Mouse (Mus musculus): Measurements from ENCODE around the gene Ptgis. TPM values are rescaled to one million over a fixed set of nuclear protein-coding genes. Genes with fewer than 3 reads are reported as not detected.

Gene Ptgis
- polyA plus RNA-seq, 1 experiment from 2014 or later: 2.4 TPM

DNA sequence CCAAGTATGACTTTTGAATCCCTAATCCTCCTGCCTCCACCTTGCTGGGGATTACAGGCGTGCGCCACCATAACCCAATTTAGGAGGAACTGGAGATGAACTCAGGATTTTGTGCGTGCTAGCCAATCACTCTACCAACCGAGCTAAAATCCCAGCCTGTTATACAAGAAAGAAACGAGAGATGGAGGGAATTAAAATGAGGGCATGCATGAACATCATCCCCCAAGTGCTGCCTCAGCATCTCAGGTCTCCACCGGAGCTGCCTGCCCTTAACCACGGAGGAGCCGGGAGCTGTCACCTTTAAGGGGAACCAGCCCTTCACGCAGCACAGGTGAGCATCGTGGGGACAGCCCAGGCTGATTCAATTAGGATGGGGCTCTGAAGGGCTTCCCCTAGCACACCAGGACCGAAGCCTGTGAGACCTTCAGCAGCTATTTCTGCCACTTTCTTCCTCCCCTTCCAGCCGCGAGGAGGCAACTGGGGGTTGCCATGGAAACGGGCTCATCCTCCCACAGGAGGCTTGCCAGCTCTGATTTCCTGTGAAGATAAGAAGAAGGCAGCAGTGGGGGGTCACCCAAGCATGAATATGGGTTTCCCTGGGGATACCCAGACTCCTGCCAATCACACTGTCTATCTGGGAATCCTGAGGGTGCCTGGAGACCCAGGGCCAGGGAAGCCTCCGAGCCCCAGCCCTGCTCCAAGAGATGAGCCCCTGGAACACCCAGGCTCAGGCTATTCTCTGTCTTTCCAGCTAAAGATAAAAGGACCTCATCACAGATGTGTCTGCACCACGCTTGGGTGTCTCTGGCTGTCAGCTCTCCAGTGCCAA lies 38.7 kb downstream of the Ptgis start:
- no peak overlapping the region for H3K4me3 ChIP-seq
- no peaks in the 10 kb centered on the region for H3K36me3 ChIP-seq
- no peaks in the 10 kb centered on the region for H3K4me1 ChIP-seq
- no peak for ATAC-seq
- H3K9me3 ChIP-seq (replicated peaks): no peaks in the 10 kb centered on the region
- H3K27ac ChIP-seq: no peak overlapping the region
- peaks cover 3% of the 10 kb centered on the region; the same call in 1 of the 2 replicates for H3K27me3 ChIP-seq (replicated peaks)
- H3K9ac ChIP-seq: no peak overlapping the region
- WGBS (ENCODE audit: insufficient replicate concordance): 39% methylated on average over 16 of the region's 16 CpGs
- H3K4me2 ChIP-seq: no peak overlapping the region

DNA sequence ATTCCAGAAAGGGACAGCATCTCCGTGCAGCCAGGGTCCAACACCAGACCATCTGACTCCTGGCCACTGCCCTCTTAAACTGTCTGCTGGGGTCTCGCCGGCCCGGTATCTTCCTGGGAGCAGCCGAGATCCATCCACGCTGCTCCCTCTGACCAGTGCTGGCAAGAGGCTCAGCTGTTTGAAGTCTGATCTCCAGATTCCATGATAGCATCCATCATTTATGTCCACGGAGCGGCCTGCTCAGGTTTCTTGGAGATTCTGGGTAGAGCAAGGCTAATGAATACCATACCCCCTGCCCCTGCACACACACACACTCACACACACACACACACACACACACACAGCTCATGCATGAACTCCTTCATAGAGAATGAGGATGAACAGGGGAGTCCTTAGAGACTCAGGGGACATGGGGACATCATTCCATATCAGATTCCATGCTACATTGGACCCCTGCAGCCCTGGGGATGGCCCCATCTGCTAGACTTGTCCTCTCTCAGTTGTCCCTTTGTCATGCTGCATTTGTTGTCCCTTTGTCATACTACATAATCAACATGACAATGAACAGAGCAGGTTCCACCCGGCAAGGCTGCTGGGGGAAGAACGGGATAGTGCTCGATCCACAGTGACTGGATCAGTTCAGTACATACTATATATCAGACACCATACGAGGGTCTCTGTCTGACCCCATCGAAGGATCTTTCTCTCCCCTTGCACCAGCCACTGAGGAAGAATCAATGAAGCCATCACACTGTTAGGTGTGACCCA lies 41.6 kb downstream of the Ptgis start:
- 0 out of 2 replicates have a peak, but pooled peaks cover 3% of the 10 kb centered on the region for H3K9me3 ChIP-seq (replicated peaks)
- H3K27me3 ChIP-seq (replicated peaks): peaks cover 3% of the 10 kb centered on the region; the same call in 1 of the 2 replicates
- no peak overlapping the region for H3K9ac ChIP-seq
- H3K27ac ChIP-seq: no peak overlapping the region
- WGBS (ENCODE audit: insufficient replicate concordance): 60% methylated on average over 13 of the region's 13 CpGs
- H3K4me3 ChIP-seq: no peak overlapping the region
- no peak overlapping the region for H3K4me2 ChIP-seq
- no peaks in the 10 kb centered on the region for H3K4me1 ChIP-seq
- H3K36me3 ChIP-seq: no peaks in the 10 kb centered on the region
- no peak for ATAC-seq

DNA sequence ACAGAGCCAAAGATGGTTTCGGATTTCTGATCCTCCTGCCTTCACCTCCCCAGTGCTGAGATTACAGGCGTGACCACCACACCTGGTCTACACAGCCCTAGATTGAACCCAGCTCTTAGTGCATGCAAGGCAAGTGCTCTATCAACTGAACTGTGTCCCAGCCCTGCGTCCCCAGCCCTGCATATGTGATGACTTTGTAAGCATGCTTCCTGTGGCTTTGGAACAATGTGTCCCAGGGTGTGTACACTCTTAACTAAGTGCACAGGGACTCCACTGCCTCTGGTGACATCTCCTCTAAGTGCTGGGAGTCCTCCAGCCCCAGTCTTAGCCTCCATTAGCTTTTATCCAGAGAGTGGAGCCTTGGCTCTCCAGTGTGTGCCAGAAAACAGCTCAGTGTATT lies 47.0 kb downstream of the Ptgis start:
- H3K27me3 ChIP-seq (replicated peaks): peaks cover 46% of the 10 kb centered on the region
- H3K9ac ChIP-seq: no peak overlapping the region
- no peak overlapping the region for H3K27ac ChIP-seq
- peaks cover 19% of the 10 kb centered on the region for H3K4me1 ChIP-seq
- no peaks in the 10 kb centered on the region for H3K36me3 ChIP-seq
- H3K4me3 ChIP-seq: no peak overlapping the region
- no peak overlapping the region for H3K4me2 ChIP-seq
- ATAC-seq: no peak
- WGBS (ENCODE audit: insufficient replicate concordance): 58% methylated on average over 3 of the region's 3 CpGs
- H3K9me3 ChIP-seq (replicated peaks): 0 out of 2 replicates have a peak, but pooled peaks cover 6% of the 10 kb centered on the region

DNA sequence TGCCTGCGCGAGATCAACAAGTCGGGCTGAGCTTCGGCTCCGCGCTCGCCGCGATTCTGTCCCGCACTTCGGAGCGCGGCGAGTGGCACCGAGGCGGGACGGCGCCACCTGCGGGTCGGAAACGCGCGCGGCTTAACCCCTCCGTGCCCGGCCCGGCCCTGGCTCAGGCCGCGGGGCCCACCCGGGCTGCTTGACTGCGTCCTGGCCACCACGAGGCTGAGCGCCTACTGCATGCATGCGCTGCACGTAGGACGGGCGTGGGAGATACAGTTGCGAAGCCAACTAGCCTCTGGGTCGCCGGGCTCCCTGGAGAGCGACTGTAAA lies 50.4 kb downstream of the Ptgis start, which contains the start of gene Kcnb1:
Kcnb1 (minus strand) TSS at position 80 of the 324 bp plus-strand sequence.
- H3K27me3 ChIP-seq (replicated peaks): peaks cover 79% of the 10 kb centered on the region
- no peak within 1 kb of the TSS for H3K27ac ChIP-seq
- no peak within 1 kb of the TSS for H3K9ac ChIP-seq
- peak within 1 kb of the TSS; percentile 47 for H3K4me3 ChIP-seq
- ATAC-seq: no peak
- H3K4me1 ChIP-seq: peaks cover 21% of the 10 kb centered on the region
- no peaks in the 10 kb centered on the region for H3K36me3 ChIP-seq
- H3K4me2 ChIP-seq: peak within 1 kb of the TSS; percentile 72
- H3K9me3 ChIP-seq (replicated peaks): 0 out of 2 replicates have a peak, but pooled peaks cover 6% of the 10 kb centered on the region
- under 1% methylated on average over 40 of the region's 41 CpGs for WGBS (ENCODE audit: insufficient replicate concordance)

DNA sequence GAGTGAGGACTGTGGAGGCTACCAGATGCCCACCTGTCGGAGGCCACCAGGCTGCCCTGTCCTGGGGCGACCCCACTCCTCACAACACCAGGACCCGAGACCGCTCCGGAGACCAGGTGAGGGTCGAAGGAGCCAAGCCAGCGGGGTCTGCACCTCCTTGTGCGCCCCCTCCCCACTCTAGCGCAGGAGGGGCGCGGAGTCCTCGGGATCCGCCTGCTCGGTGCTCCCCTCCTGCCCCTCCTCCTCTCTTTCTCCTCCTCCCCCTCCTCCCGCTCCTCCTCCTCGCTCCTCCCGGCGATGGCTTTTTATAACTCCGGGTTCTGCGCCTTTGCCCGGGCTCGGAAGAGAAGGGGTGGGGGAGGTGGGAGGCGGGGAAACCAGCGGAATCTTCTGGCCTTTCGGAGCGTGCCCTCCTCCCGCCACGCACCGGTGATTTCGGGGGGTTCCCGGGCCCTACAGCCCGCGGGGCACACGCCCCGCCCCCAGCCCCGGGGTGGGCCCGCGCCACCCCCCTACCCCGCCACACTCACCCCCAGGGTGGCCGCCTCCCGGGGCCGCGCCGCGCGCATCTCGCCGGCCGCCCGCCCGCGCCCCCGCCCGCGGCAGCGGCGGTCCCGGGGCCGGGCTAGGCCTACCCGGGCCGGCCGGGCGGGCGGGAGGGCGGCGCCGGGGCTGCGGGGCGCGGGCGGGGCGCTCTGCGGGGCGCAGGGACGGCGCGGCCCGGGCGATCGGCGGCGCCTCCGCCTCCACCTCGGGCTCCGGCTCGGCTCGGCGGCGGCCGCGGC lies 50.9 kb downstream of the Ptgis start:
- H3K27ac ChIP-seq: no peak overlapping the region
- H3K36me3 ChIP-seq: no peaks in the 10 kb centered on the region
- 1% methylated on average over 61 of the region's 91 CpGs for WGBS (ENCODE audit: insufficient replicate concordance)
- H3K27me3 ChIP-seq (replicated peaks): peaks cover 85% of the 10 kb centered on the region
- H3K4me3 ChIP-seq: peak overlapping the region; percentile 47
- H3K4me1 ChIP-seq: peaks cover 21% of the 10 kb centered on the region
- 0 out of 2 replicates have a peak, but pooled peaks cover 6% of the 10 kb centered on the region for H3K9me3 ChIP-seq (replicated peaks)
- ATAC-seq: no peak
- no peak overlapping the region for H3K9ac ChIP-seq
- peak overlapping the region; percentile 72 for H3K4me2 ChIP-seq

DNA sequence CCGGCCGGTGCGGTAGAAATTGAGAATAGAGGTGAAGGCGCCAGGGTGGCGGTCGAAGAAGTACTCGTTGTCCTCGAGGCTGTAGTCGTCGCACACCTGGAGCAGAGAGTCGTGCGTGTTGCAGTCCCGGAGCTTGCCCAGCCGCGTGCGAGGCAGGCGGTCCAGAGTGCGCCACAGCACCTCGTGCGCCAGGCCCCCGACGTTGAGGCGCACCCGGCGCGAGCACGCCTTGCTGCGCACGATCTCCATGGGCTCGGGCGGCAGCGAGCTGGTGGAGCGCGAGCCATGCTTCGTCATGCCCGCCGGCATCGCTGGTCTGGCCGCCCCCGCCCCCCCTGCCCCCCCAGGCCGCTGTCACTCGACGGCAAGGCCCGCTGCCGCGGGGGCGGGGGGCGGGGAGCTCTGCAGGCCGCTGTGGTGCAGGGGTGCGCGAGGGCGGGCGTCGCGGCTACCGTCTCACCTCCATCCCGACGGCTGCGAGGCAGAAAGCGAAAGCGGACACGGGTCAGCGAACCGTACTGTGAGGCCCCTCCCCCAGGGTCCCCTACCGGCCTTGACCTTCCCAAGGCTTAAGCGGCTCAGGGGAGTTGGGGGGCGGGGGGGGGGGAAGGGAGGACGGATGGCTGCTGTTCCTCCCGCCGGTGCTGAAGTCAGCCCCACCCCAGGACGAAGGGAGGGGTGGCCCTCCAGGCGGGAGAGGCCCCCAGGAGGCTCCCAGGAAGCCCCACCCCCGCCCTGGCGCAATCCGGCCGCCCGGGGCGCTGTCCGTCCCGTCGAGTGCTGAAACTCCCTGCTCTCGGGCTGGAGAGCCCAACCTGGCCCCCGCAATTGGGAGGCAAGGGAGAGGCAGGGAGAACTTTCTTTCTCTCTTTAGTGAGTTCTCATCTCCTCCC lies 51.8 kb downstream of the Ptgis start:
- H3K9ac ChIP-seq: no peak overlapping the region
- peaks cover 21% of the 10 kb centered on the region for H3K4me1 ChIP-seq
- peak overlapping the region; percentile 72 for H3K4me2 ChIP-seq
- WGBS (ENCODE audit: insufficient replicate concordance): 18% methylated on average over 57 of the region's 83 CpGs
- H3K27ac ChIP-seq: no peak overlapping the region
- ATAC-seq: peak; percentile 54
- peaks cover 87% of the 10 kb centered on the region for H3K27me3 ChIP-seq (replicated peaks)
- peak overlapping the region; percentile 47 for H3K4me3 ChIP-seq
- no peaks in the 10 kb centered on the region for H3K9me3 ChIP-seq (replicated peaks)
- H3K36me3 ChIP-seq: no peaks in the 10 kb centered on the region

DNA sequence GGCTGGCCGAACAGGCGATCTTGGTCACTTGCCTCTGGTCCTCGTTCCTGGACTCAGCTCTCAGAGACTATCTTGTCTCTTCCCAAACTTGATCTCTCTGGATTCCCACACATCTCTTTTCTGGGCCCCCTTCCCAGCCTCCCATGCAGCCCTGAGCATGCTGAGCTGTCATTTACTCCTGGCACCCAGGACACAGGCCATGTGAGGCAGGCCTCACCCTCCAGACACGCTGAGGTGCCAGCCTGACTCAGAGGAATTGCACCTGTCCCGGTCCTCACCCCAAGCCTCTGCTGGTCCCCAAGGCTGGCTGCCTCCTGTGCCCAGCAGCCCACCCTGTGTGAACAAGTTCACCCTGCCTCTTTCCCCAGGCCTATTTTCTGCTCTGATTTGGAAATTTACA lies 53.3 kb downstream of the Ptgis start:
- Histone ChIP-seq H3K4me2 (no peak overlapping the region), H3K4me3 (no peak overlapping the region), H3K27me3 (replicated peaks) (peaks cover 79% of the 10 kb centered on the region), H3K36me3 (no peaks in the 10 kb centered on the region), H3K9me3 (replicated peaks) (no peaks in the 10 kb centered on the region), H3K9ac (no peak overlapping the region), H3K27ac (no peak overlapping the region), H3K4me1 (peaks cover 21% of the 10 kb centered on the region)
- no peak for ATAC-seq
- 66% methylated on average over 5 of the region's 5 CpGs for WGBS (ENCODE audit: insufficient replicate concordance)

DNA sequence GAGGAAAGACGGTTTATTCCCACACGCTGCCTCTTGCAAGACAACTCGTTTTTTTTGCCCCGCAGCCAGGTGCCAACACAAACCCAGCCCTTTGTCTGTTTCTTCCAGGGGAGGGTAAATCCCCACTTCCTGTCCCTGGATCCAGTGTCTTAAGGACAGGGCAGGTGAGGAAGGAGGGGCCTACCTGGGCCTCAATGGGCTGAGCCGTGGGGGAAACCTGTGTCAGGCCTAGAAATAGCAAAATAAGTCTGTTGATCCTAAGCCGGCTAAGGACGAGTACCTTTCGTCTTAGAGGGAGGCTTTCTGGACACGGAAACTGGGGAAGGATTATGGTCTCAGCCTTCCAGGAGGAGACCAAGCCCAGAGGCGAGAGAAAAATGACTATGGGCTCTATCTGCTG lies 53.9 kb downstream of the Ptgis start:
- Histone ChIP-seq H3K4me2 (no peak overlapping the region), H3K9ac (no peak overlapping the region), H3K27me3 (replicated peaks) (peaks cover 79% of the 10 kb centered on the region), H3K27ac (no peak overlapping the region), H3K4me1 (peaks cover 21% of the 10 kb centered on the region), H3K36me3 (no peaks in the 10 kb centered on the region), H3K4me3 (no peak overlapping the region), H3K9me3 (replicated peaks) (no peaks in the 10 kb centered on the region)
- no peak for ATAC-seq
- WGBS (ENCODE audit: insufficient replicate concordance): 45% methylated on average over 10 of the region's 10 CpGs

DNA sequence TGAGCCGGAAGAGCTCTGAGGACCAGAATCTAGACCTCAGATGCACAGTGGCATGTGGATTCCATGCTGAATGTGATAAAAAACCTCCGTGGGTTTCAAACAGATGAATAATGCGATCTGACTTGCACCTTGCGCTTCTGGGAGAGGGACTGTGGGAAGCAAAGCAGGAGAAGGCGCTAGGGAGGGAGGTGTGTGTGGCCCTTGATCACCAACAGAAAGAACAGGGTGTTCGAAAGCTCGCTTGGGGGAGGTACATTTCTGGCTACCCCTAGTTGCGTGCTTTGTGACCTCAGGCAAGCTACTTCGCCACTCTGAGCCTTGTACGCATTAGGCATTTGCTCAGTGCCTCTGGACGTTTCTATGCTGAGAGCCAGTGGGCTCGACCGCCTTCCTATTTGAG lies 54.4 kb downstream of the Ptgis start:
- no peak overlapping the region for H3K4me2 ChIP-seq
- ATAC-seq: no peak
- peaks cover 21% of the 10 kb centered on the region for H3K4me1 ChIP-seq
- H3K36me3 ChIP-seq: no peaks in the 10 kb centered on the region
- peaks cover 75% of the 10 kb centered on the region for H3K27me3 ChIP-seq (replicated peaks)
- no peak overlapping the region for H3K9ac ChIP-seq
- H3K4me3 ChIP-seq: no peak overlapping the region
- H3K27ac ChIP-seq: no peak overlapping the region
- WGBS (ENCODE audit: insufficient replicate concordance): 52% methylated on average over 13 of the region's 13 CpGs
- H3K9me3 ChIP-seq (replicated peaks): no peaks in the 10 kb centered on the region

DNA sequence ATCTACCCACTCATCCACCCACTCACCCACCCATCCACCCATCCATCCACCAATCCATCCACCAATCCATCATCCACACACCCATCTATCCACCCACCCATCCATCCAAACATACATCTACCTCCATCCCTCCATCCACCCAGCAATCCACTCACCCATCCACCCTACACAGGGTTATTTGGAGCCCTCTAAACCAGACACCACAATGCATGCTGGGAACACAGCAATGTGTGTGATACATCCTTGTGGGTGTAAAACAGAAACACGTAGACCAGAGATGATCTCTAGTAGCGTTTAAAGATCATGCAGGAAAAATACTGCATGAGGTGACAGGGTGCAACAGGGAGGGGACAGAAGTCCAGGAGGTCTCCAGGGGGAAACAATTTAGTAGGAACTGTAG lies 55.0 kb downstream of the Ptgis start:
- 46% methylated on average over 2 of the region's 2 CpGs for WGBS (ENCODE audit: insufficient replicate concordance)
- peaks cover 75% of the 10 kb centered on the region for H3K27me3 ChIP-seq (replicated peaks)
- no peak overlapping the region for H3K4me3 ChIP-seq
- no peak for ATAC-seq
- no peak overlapping the region for H3K9ac ChIP-seq
- peaks cover 19% of the 10 kb centered on the region for H3K4me1 ChIP-seq
- H3K9me3 ChIP-seq (replicated peaks): no peaks in the 10 kb centered on the region
- H3K36me3 ChIP-seq: no peaks in the 10 kb centered on the region
- no peak overlapping the region for H3K27ac ChIP-seq
- no peak overlapping the region for H3K4me2 ChIP-seq

Measured in liver, embryonic 12.5 days (tissue).